Mouse (Mus musculus) skeletal muscle tissue, postnatal 0 days (tissue): ENCODE data around the gene Hist1h2be. TPM values are rescaled to one million over a fixed set of nuclear protein-coding genes. Genes with fewer than 3 reads are reported as not detected.

Experiments used
- microRNA-seq, 2 experiments: library from miRNA; unstranded; fragments of <30 nt; microRNA quantifications; one replicate each; pipeline ENCODE4; 2016
- polyA plus RNA-seq: library from polyadenylated mRNA; unstranded; fragments of >200 nt; fragmentation: Nextera tagmentation; extraction: Ambion mirVana; gene quantifications from 2 replicates; pipeline ENCODE4 v1.2.1, GENCODE M21; 2015

Gene Hist1h2be
- polyA plus RNA-seq, 1 experiment from 2014 or later, result 4.5 TPM

Small RNA genes within 50 kb of the gene (microRNA-seq; reads per million reads assigned to microRNA genes)
- 0 reads per million in 2 experiments for gene Gm44297
- gene Gm44359, result 0 reads per million in 2 experiments
- gene Gm44394, result 0 reads per million in 2 experiments

Other genes starting within 250 kb of the Hist1h2be start
- gene Abt1, start 197.3 kb downstream of the Hist1h2be start, polyA plus RNA-seq, result 8.7 and 9.1 TPM in 2 replicates
- not detected in 2 replicates for gene Btn1a1, start 155.2 kb downstream of the Hist1h2be start, polyA plus RNA-seq
- gene Btn2a2, start 132.3 kb downstream of the Hist1h2be start, polyA plus RNA-seq, result 0.07 TPM in 1 of 2 replicates, not detected in the other
- gene Hist1h4h, start 90.1 kb downstream of the Hist1h2be start, polyA plus RNA-seq, result 38.5 and 44.1 TPM in 2 replicates
- 1.8 and 3.4 TPM in 2 replicates for gene Hist1h2af, start 87.2 kb downstream of the Hist1h2be start, polyA plus RNA-seq
- gene Hist1h3g, start 85.7 kb downstream of the Hist1h2be start, polyA plus RNA-seq, result 1.00 and 1.2 TPM in 2 replicates
- 0.44 and 0.72 TPM in 2 replicates for gene Hist1h2bh, start 77.7 kb downstream of the Hist1h2be start, polyA plus RNA-seq
- 0.50 and 0.59 TPM in 2 replicates for gene Hist1h3f, start 77.1 kb downstream of the Hist1h2be start, polyA plus RNA-seq
- gene Hist1h4f, start 69.5 kb downstream of the Hist1h2be start, polyA plus RNA-seq, result 0.80 TPM in 1 of 2 replicates, not detected in the other
- gene Hist1h1d, start 67.9 kb downstream of the Hist1h2be start, polyA plus RNA-seq, result 0.58 and 0.85 TPM in 2 replicates
- gene Hist1h3e, start 58.8 kb downstream of the Hist1h2be start, polyA plus RNA-seq, result 2.3 and 2.8 TPM in 2 replicates
- 20.1 and 21.8 TPM in 2 replicates for gene Hist1h2ae, start 49.9 kb downstream of the Hist1h2be start, polyA plus RNA-seq
- 3.8 and 4.3 TPM in 2 replicates for gene Hist1h2bg, start 49.7 kb downstream of the Hist1h2be start, polyA plus RNA-seq
- gene Hist1h2bf, start 46.9 kb downstream of the Hist1h2be start, polyA plus RNA-seq, result 1.8 and 2.3 TPM in 2 replicates
- gene Hist1h2ad, start 46.7 kb downstream of the Hist1h2be start, polyA plus RNA-seq, result 0.91 TPM in 2 replicates
- gene Hist1h3d, start 45.4 kb downstream of the Hist1h2be start, polyA plus RNA-seq, result 4.4 and 4.9 TPM in 2 replicates
- gene Hist1h4d, start 39.5 kb downstream of the Hist1h2be start, polyA plus RNA-seq, result 25.5 and 29.4 TPM in 2 replicates
- gene Hist1h1e, start 1.4 kb upstream of the Hist1h2be start, polyA plus RNA-seq, result 12.7 and 15.0 TPM in 2 replicates
- 0.88 and 1.4 TPM in 2 replicates for gene Hist1h2ac, start 62.8 kb upstream of the Hist1h2be start, polyA plus RNA-seq
- 186 and 234 TPM in 2 replicates for gene Hist1h2bc, start 63.1 kb upstream of the Hist1h2be start, polyA plus RNA-seq
- gene Hist1h1t, start 74.7 kb upstream of the Hist1h2be start, polyA plus RNA-seq, result not detected in 2 replicates
- gene Hist1h4c, start 77.3 kb upstream of the Hist1h2be start, polyA plus RNA-seq, result 1.3 and 2.7 TPM in 2 replicates
- 9.6 and 16.8 TPM in 2 replicates for gene Hfe, start 89.7 kb upstream of the Hist1h2be start, polyA plus RNA-seq
- gene Hist1h1c, start 117.7 kb upstream of the Hist1h2be start, polyA plus RNA-seq, result 191 and 322 TPM in 2 replicates
- 0.67 and 1.1 TPM in 2 replicates for gene Hist1h3c, start 124.5 kb upstream of the Hist1h2be start, polyA plus RNA-seq
- gene Hist1h2bb, start 125.6 kb upstream of the Hist1h2be start, polyA plus RNA-seq, result 0.82 and 1.4 TPM in 2 replicates
- gene Hist1h2ab, start 130.0 kb upstream of the Hist1h2be start, polyA plus RNA-seq, result 10.2 and 10.4 TPM in 2 replicates
- gene Hist1h3b, start 131.1 kb upstream of the Hist1h2be start, polyA plus RNA-seq, result 2.4 and 4.3 TPM in 2 replicates
- 0.83 TPM in 1 of 2 replicates, not detected in the other for gene Hist1h4b, start 135.9 kb upstream of the Hist1h2be start, polyA plus RNA-seq
- 0.61 and 1.1 TPM in 2 replicates for gene Hist1h4a, start 140.1 kb upstream of the Hist1h2be start, polyA plus RNA-seq
- gene Hist1h3a, start 141.3 kb upstream of the Hist1h2be start, polyA plus RNA-seq, result 0.85 and 1.7 TPM in 2 replicates
- 1.2 and 2.0 TPM in 2 replicates for gene Hist1h1a, start 142.5 kb upstream of the Hist1h2be start, polyA plus RNA-seq
- gene Trim38, start 148.8 kb upstream of the Hist1h2be start, polyA plus RNA-seq, result 0.34 and 0.38 TPM in 2 replicates
- gene Slc17a2, start 185.9 kb upstream of the Hist1h2be start, polyA plus RNA-seq, result not detected in 2 replicates
- gene Slc17a3, start 218.3 kb upstream of the Hist1h2be start, polyA plus RNA-seq, result 1.5 and 1.6 TPM in 2 replicates
- gene Slc17a1, start 246.6 kb upstream of the Hist1h2be start, polyA plus RNA-seq, result not detected in 2 replicates